Mouse (Mus musculus) ES-E14 (cell line): ENCODE data around the gene Olfr430.

Experiments
- CHD2 ChIP-seq: IDR thresholded peaks from 2 replicates; pipeline ENCODE4 v1.6.1; 2014; ENCODE audit warnings: mild to moderate bottlenecking, low read depth, low read length, inconsistent platforms
- HCFC1 ChIP-seq: IDR thresholded peaks from 2 replicates; pipeline ENCODE4 v1.6.1; 2012; ENCODE audit warnings: low read length, inconsistent platforms, borderline replicate concordance; ENCODE audit not compliant: insufficient read depth
- ZC3H11A ChIP-seq: IDR thresholded peaks from 2 replicates; pipeline ENCODE4 v1.6.1; 2012; ENCODE audit warnings: low read depth, mild to moderate bottlenecking, inconsistent platforms, low read length, borderline replicate concordance
- ZNF384 ChIP-seq: IDR thresholded peaks from 2 replicates; pipeline ENCODE4 v1.6.1; 2012; ENCODE audit warnings: low read depth, low read length, inconsistent platforms

- TF ChIP-seq CHD2: no peak
- no peak for TF ChIP-seq ZNF384
- no peak for TF ChIP-seq ZC3H11A
- TF ChIP-seq HCFC1: no peak
These were observed 14.4 kb upstream of the Olfr430 start for GRCm38 (mm10) chr1:174051931-174052536.
